Mouse (Mus musculus): ENCODE measurements around the gene Cpne8. TPM values are rescaled to one million over a fixed set of nuclear protein-coding genes. Genes with fewer than 3 reads are reported as not detected.

Gene Cpne8
- 7.0 and 7.2 TPM in 2 replicates for polyA plus RNA-seq (2016; fragmentation: Nextera tagmentation; extraction: Ambion mirVana)

- H3K27ac ChIP-seq (ENCODE audit: poor library complexity, severe bottlenecking): no peak within 1 kb of the TSS
- ATAC-seq (ENCODE audit: insufficient number of reproducible peaks, low FRiP score): peak; percentile 69
- WGBS: under 1% methylated on average over 54 of the region's 56 CpGs
- peak within 1 kb of the TSS; percentile 78 for H3K9ac ChIP-seq
- peaks cover 4% of the 10 kb centered on the region; the same call in 1 of the 2 replicates for H3K4me1 ChIP-seq (replicated peaks)
- H3K9me3 ChIP-seq (replicated peaks): no peaks in the 10 kb centered on the region
- H3K4me3 ChIP-seq: peak within 1 kb of the TSS; percentile 72
- H3K27me3 ChIP-seq (replicated peaks): peaks cover 3% of the 10 kb centered on the region; the same call in 1 of the 2 replicates
- H3K4me2 ChIP-seq: peak within 1 kb of the TSS; percentile 99
- no peaks in the 10 kb centered on the region for H3K36me3 ChIP-seq
These were observed at the start of gene Cpne8 for GRCm38 (mm10) chr15:90678985-90679759. Cpne8 (minus strand) TSS chr15:90679432.

GRCm38 (mm10) chr15:90717717-90718116, 38.5 kb upstream of the Cpne8 start:
- no peak for ATAC-seq (ENCODE audit: insufficient number of reproducible peaks, low FRiP score)
- no peak overlapping the region for H3K27ac ChIP-seq (ENCODE audit: poor library complexity, severe bottlenecking)
- no peak overlapping the region for H3K4me3 ChIP-seq
- no peaks in the 10 kb centered on the region for H3K36me3 ChIP-seq
- 80% methylated on average over 4 of the region's 4 CpGs for WGBS
- H3K4me2 ChIP-seq: no peak overlapping the region
- no peaks in the 10 kb centered on the region for H3K4me1 ChIP-seq (replicated peaks)
- H3K9ac ChIP-seq: no peak overlapping the region
- no peaks in the 10 kb centered on the region; the same call in 1 of the 2 replicates for H3K9me3 ChIP-seq (replicated peaks)
- no peaks in the 10 kb centered on the region for H3K27me3 ChIP-seq (replicated peaks)

GRCm38 (mm10) chr15:90709296-90709695, 30.1 kb upstream of the Cpne8 start:
- Histone ChIP-seq H3K9ac (no peak overlapping the region), H3K9me3 (replicated peaks) (0 out of 2 replicates have a peak, but pooled peaks cover 5% of the 10 kb centered on the region), H3K27ac (ENCODE audit: poor library complexity, severe bottlenecking) (no peak overlapping the region), H3K4me1 (replicated peaks) (no peaks in the 10 kb centered on the region), H3K4me2 (no peak overlapping the region), H3K4me3 (no peak overlapping the region), H3K36me3 (no peaks in the 10 kb centered on the region), H3K27me3 (replicated peaks) (no peaks in the 10 kb centered on the region)
- 85% methylated on average over 7 of the region's 7 CpGs for WGBS
- no peak for ATAC-seq (ENCODE audit: insufficient number of reproducible peaks, low FRiP score)

DNA sequence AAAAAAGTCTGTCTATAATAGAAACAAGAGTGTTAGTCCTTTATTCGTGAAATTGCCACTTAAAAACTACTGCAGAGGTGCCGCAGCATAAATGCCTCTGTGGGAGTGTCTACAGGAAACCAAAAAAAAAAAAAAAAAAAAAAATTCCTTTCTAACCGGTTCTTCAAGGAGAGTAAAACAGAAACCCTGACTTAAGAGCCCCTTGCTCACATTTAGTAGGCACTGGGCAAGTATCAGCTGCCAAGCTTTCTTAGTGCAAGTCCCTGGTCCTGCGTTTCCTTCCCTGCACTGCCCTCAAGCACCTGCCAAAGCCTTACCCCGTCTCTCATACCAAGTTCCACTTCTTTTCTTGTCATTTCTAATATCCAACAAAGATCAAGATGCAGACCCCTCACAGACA, 25.1 kb upstream of the Cpne8 start:
- no peak overlapping the region for H3K27ac ChIP-seq (ENCODE audit: poor library complexity, severe bottlenecking)
- no peak for ATAC-seq (ENCODE audit: insufficient number of reproducible peaks, low FRiP score)

GRCm38 (mm10) chr15:90703502-90704232, 24.4 kb upstream of the Cpne8 start:
- H3K27ac ChIP-seq (ENCODE audit: poor library complexity, severe bottlenecking): no peak overlapping the region
- H3K4me2 ChIP-seq: no peak overlapping the region
- no peaks in the 10 kb centered on the region for H3K4me1 ChIP-seq (replicated peaks)
- no peak overlapping the region for H3K4me3 ChIP-seq
- no peak for ATAC-seq (ENCODE audit: insufficient number of reproducible peaks, low FRiP score)
- no peaks in the 10 kb centered on the region for H3K36me3 ChIP-seq
- no peaks in the 10 kb centered on the region for H3K27me3 ChIP-seq (replicated peaks)
- WGBS: 76% methylated on average over 11 of the region's 11 CpGs
- H3K9ac ChIP-seq: no peak overlapping the region
- 0 out of 2 replicates have a peak, but pooled peaks cover 5% of the 10 kb centered on the region for H3K9me3 ChIP-seq (replicated peaks)

More for the DNA sequence above, 25.1 kb upstream of the Cpne8 start:
- no peak overlapping the region for H3K9ac ChIP-seq
- H3K4me3 ChIP-seq: no peak overlapping the region
- no peaks in the 10 kb centered on the region for H3K36me3 ChIP-seq
- no peak overlapping the region for H3K4me2 ChIP-seq
- 0 out of 2 replicates have a peak, but pooled peaks cover 5% of the 10 kb centered on the region for H3K9me3 ChIP-seq (replicated peaks)
- H3K4me1 ChIP-seq (replicated peaks): no peaks in the 10 kb centered on the region
- H3K27me3 ChIP-seq (replicated peaks): no peaks in the 10 kb centered on the region
- WGBS: 66% methylated on average over 5 of the region's 5 CpGs

GRCm38 (mm10) chr15:90686770-90687169, 7.5 kb upstream of the Cpne8 start:
- peaks cover 4% of the 10 kb centered on the region; the same call in 1 of the 2 replicates for H3K27me3 ChIP-seq (replicated peaks)
- H3K27ac ChIP-seq (ENCODE audit: poor library complexity, severe bottlenecking): no peak overlapping the region
- 69% methylated on average over 6 of the region's 6 CpGs for WGBS
- no peak for ATAC-seq (ENCODE audit: insufficient number of reproducible peaks, low FRiP score)
- H3K4me1 ChIP-seq (replicated peaks): no peaks in the 10 kb centered on the region
- H3K36me3 ChIP-seq: no peaks in the 10 kb centered on the region
- no peak overlapping the region for H3K4me3 ChIP-seq
- no peak overlapping the region for H3K4me2 ChIP-seq
- no peak overlapping the region for H3K9ac ChIP-seq
- no peaks in the 10 kb centered on the region for H3K9me3 ChIP-seq (replicated peaks)

- H3K9ac ChIP-seq: peak overlapping the region; percentile 78
- peak; percentile 74; the same call in 1 of the 2 replicates for ATAC-seq (ENCODE audit: insufficient number of reproducible peaks, low FRiP score)
- no peaks in the 10 kb centered on the region for H3K36me3 ChIP-seq
- no peak overlapping the region for H3K27ac ChIP-seq (ENCODE audit: poor library complexity, severe bottlenecking)
- WGBS: 2% methylated on average over 36 of the region's 36 CpGs
- peak overlapping the region; percentile 72 for H3K4me3 ChIP-seq
- H3K4me2 ChIP-seq: peak overlapping the region; percentile 99
- H3K4me1 ChIP-seq (replicated peaks): peaks cover 4% of the 10 kb centered on the region; the same call in 1 of the 2 replicates
- peaks cover 4% of the 10 kb centered on the region; the same call in 1 of the 2 replicates for H3K27me3 ChIP-seq (replicated peaks)
- H3K9me3 ChIP-seq (replicated peaks): no peaks in the 10 kb centered on the region
These were observed 738 bp upstream of the Cpne8 start for GRCm38 (mm10) chr15:90679760-90680579.

DNA sequence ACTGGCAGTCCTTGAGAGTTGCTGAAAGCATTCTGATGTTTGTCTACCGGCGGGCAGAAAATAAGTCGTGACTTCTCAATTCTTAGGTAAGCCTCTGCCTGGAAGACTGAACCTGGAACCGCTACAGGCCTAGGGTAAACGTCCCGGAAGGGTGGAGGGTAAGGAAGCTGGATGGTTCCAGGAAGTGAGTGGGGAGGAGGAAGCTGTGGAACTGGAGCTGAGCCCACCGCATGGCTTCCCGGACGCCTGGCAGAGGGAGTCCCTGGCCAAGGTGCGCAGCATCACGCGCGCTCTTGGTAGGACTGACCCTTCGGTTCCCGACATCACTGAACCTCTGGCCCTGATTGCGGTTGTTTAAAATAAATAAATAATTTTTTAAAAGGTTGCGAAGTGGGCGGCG, 744 bp downstream of the Cpne8 start:
- 2% methylated on average over 19 of the region's 19 CpGs for WGBS
- Histone ChIP-seq H3K4me1 (replicated peaks) (peaks cover 4% of the 10 kb centered on the region; the same call in 1 of the 2 replicates), H3K9ac (peak overlapping the region; percentile 78; the same call in 1 of the 2 replicates), H3K4me2 (peak overlapping the region; percentile 99), H3K36me3 (no peaks in the 10 kb centered on the region), H3K4me3 (peak overlapping the region; percentile 72), H3K27ac (ENCODE audit: poor library complexity, severe bottlenecking) (no peak overlapping the region), H3K27me3 (replicated peaks) (no peaks in the 10 kb centered on the region), H3K9me3 (replicated peaks) (no peaks in the 10 kb centered on the region)
- ATAC-seq (ENCODE audit: insufficient number of reproducible peaks, low FRiP score): no peak; the same call in 1 of the 2 replicates

DNA sequence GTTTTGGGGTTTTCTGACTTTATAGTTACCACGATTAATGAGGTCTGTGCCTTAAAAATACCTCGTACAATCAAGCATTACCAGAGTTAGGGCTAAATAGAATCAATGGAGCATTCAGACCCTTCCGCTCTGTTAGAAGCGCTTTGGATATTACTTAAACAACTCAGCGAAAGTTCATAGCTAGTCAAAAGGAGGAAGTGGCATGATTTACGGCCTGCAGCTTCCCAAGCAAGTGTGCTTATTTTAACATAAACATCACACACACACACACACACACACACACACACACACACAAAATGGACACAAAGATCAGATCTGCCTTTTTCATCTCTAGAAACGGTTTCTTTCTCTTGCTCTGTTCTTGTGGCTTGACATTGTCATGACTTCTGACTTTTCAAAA, 9.7 kb downstream of the Cpne8 start:
- Histone ChIP-seq H3K4me1 (replicated peaks) (no peaks in the 10 kb centered on the region), H3K9me3 (replicated peaks) (no peaks in the 10 kb centered on the region), H3K36me3 (no peaks in the 10 kb centered on the region), H3K27me3 (replicated peaks) (no peaks in the 10 kb centered on the region), H3K9ac (no peak overlapping the region), H3K27ac (ENCODE audit: poor library complexity, severe bottlenecking) (no peak overlapping the region), H3K4me3 (no peak overlapping the region), H3K4me2 (no peak overlapping the region)
- ATAC-seq (ENCODE audit: insufficient number of reproducible peaks, low FRiP score): no peak
- WGBS: 76% methylated on average over 7 of the region's 7 CpGs

DNA sequence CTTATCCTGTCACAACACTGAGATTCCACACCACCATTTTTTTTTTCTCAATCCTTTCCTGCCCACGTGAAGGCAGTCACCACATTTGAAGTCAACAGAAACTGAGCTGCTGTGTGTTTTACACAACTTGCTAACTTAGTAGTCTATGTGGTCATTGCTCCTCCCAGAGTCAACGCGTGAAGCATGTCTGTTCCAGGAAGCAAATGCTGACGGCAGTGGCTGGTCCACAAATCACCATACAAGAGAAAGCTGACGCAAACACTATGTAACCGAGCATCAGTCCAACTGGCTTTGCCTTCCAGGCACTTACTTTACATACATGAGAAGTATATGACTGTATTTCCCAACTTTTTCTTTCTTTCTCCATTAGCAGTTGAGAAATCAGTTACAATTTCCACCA, 12.3 kb downstream of the Cpne8 start:
- Histone ChIP-seq H3K4me3 (no peak overlapping the region), H3K36me3 (no peaks in the 10 kb centered on the region), H3K9ac (no peak overlapping the region), H3K27me3 (replicated peaks) (no peaks in the 10 kb centered on the region), H3K27ac (ENCODE audit: poor library complexity, severe bottlenecking) (no peak overlapping the region), H3K9me3 (replicated peaks) (no peaks in the 10 kb centered on the region), H3K4me2 (no peak overlapping the region), H3K4me1 (replicated peaks) (no peaks in the 10 kb centered on the region)
- no peak for ATAC-seq (ENCODE audit: insufficient number of reproducible peaks, low FRiP score)
- 78% methylated on average over 6 of the region's 6 CpGs for WGBS

Measured in heart, embryonic 12.5 days (tissue).